Mouse (Mus musculus): ENCODE measurements around the gene Rgl2.

GRCm38 (mm10) chr17:33899642-33900041 is 29.7 kb upstream of the Rgl2 start:
- TF ChIP-seq CTCF (IDR thresholded peaks at IDR 0.05 in 2 of 3, conservative IDR thresholded peaks at IDR 0.05 in 1 of 3; ENCODE audit: control insufficient read depth in 1 of 3, insufficient read depth in 1 of 3, low read depth in 2 of 3, low read length in 3 of 3, poor library complexity in 1 of 3, severe bottlenecking in 1 of 3): no peak
- TF ChIP-seq POLR2A (IDR thresholded peaks at IDR 0.05; ENCODE audit: control insufficient read depth in 1 of 2, insufficient read depth in 1 of 2, low read depth in 1 of 2, low read length in 2 of 2, poor library complexity in 1 of 2): no peak
